Mouse (Mus musculus): Measurements from ENCODE around the gene Plcxd2. TPM values are rescaled to one million over a fixed set of nuclear protein-coding genes. Genes with fewer than 3 reads are reported as not detected.

Plcxd2 gene
- polyA plus RNA-seq (2014; fragmentation: Nextera tagmentation; extraction: Ambion mirVana): 0.89 and 1.2 TPM in 2 replicates

DNA sequence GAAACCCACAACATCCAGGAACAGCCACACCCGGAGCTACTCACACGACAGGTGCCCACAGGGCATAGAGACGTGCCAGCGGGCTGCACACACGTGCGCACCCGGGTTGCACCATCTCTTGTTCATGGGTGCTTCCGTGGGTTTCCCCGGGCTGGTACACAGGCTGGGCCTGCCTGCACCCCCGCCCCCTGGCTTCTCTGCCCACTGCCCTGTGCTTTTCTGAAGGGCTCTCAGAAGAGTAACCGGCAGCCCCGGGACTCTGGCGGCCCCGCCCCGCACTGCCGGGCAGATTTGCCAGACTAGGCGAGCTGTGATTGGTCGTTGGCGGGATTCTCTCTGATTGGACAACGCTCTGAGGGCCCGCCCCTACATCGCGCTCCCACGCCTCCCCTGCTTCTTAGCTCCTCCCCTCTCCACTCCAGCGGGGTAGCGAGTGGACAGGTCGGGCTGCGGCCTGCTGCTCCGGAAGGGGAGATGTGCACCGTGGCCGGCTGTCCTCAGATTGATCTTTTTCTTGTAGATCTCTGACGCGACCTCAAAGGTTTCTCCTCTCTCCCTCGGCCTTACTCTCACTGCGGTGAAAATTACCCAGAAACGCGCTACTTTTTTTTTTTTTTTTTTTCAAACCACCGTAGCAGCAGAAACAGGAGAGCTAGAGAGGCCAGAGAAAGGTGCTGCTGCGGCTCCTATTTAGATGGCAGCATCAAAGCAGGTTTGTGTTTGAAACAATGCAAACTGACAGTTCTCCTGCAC is at the start of gene Plcxd2:
TSS of gene Plcxd2 (minus strand) at position 66 of the 753 bp plus-strand sequence.
- H3K27me3 ChIP-seq (ENCODE audit: control insufficient read depth, insufficient read depth, low read length): no peaks in the 10 kb centered on the region; the same call in 1 of the 2 replicates
- H3K9ac ChIP-seq (ENCODE audit: low read depth, low read length): peak within 1 kb of the TSS; percentile 63
- peak within 1 kb of the TSS; percentile 67; the same call in 1 of the 2 replicates for H3K27ac ChIP-seq (ENCODE audit: low read depth, low read length)
- no peaks in the 10 kb centered on the region for H3K4me1 ChIP-seq (ENCODE audit: control insufficient read depth, insufficient read depth, low read length)
- peak within 1 kb of the TSS; percentile 81 for H3K4me2 ChIP-seq (replicated peaks; ENCODE audit: low read depth, low read length)
- peak within 1 kb of the TSS; percentile 56 for H3K4me3 ChIP-seq (ENCODE audit: low read length)
- no peaks in the 10 kb centered on the region for H3K9me3 ChIP-seq (ENCODE audit: control insufficient read depth, low read length)
- no peaks in the 10 kb centered on the region for H3K36me3 ChIP-seq (ENCODE audit: control insufficient read depth, insufficient read depth, low read length)
- peak; percentile 99 for ATAC-seq (ENCODE audit: low FRiP score, low TSS enrichment)
- under 1% methylated on average over 39 of the region's 39 CpGs for WGBS

DNA sequence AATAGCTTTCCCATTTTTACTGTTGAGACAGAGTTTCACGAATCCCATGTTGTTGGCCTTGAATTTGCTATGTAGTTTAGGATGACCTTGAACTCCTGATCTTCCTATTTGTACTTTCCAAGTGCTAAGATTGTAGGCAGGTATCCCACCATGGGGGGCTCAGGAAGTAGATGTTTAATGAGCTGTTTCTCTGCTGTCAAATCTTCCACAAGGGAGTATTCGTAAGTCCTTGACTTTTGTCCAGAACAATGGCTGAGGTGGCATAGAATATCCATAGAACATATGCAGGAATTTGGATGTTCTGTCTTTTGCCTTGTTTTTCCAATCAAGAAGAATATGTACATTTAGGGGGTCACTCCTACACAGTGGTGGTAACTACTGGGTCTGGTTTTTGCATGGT is 36.9 kb upstream of the Plcxd2 start:
- 85% methylated on average over 2 of the region's 2 CpGs for WGBS
- Histone ChIP-seq H3K9ac (ENCODE audit: low read depth, low read length) (no peak overlapping the region), H3K27me3 (ENCODE audit: control insufficient read depth, insufficient read depth, low read length) (no peaks in the 10 kb centered on the region), H3K27ac (ENCODE audit: low read depth, low read length) (no peak overlapping the region), H3K9me3 (ENCODE audit: control insufficient read depth, low read length) (no peaks in the 10 kb centered on the region), H3K4me3 (ENCODE audit: low read length) (no peak overlapping the region), H3K36me3 (ENCODE audit: control insufficient read depth, insufficient read depth, low read length) (no peaks in the 10 kb centered on the region), H3K4me1 (ENCODE audit: control insufficient read depth, insufficient read depth, low read length) (no peaks in the 10 kb centered on the region), H3K4me2 (replicated peaks; ENCODE audit: low read depth, low read length) (no peak overlapping the region)
- ATAC-seq (ENCODE audit: low FRiP score, low TSS enrichment): no peak

DNA sequence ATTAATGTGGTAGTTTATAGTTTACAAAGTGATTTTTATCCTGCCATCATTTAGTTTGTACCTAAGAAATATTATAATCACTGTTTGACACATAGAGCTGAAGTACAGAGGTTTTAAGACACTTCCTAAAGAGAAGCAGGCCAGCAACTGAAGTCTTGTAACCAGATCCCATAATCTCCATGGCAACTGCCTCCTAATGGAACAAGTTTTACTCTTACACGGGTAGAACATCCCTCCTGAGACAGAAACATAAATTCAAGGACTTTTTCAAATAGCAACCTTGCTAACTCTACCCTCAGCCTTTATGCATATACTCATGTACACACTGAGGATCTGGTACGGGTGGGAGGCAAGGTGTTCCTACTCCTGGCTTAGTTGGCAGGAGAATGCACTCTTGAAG is 26.2 kb upstream of the Plcxd2 start:
- H3K4me2 ChIP-seq (replicated peaks; ENCODE audit: low read depth, low read length): no peak overlapping the region
- no peak overlapping the region for H3K27ac ChIP-seq (ENCODE audit: low read depth, low read length)
- no peaks in the 10 kb centered on the region for H3K4me1 ChIP-seq (ENCODE audit: control insufficient read depth, insufficient read depth, low read length)
- no peaks in the 10 kb centered on the region for H3K36me3 ChIP-seq (ENCODE audit: control insufficient read depth, insufficient read depth, low read length)
- H3K9ac ChIP-seq (ENCODE audit: low read depth, low read length): no peak overlapping the region
- 43% methylated on average over 2 of the region's 2 CpGs for WGBS
- ATAC-seq (ENCODE audit: low FRiP score, low TSS enrichment): no peak
- H3K27me3 ChIP-seq (ENCODE audit: control insufficient read depth, insufficient read depth, low read length): no peaks in the 10 kb centered on the region
- no peak overlapping the region for H3K4me3 ChIP-seq (ENCODE audit: low read length)
- no peaks in the 10 kb centered on the region for H3K9me3 ChIP-seq (ENCODE audit: control insufficient read depth, low read length)

DNA sequence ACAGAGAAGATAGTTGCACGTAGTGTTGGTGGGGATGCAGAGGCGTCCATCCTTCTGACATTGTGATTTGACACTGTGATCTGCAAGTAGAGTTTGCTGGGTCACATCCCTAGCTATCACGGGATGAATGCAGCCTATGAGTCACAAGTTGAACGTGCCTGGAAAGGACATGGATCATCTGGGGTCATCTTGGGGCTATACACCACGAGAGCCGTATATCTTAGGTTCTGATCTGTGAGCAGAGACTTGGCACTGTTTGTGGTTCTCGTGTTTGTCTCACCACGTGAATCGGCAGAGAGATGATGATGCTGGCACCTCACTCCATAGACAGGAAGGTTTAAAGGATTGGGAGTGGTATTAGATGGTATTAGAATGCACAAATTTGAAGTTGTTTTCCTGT is 23.9 kb upstream of the Plcxd2 start:
- 76% methylated on average over 9 of the region's 9 CpGs for WGBS
- H3K4me3 ChIP-seq (ENCODE audit: low read length): no peak overlapping the region
- H3K9me3 ChIP-seq (ENCODE audit: control insufficient read depth, low read length): no peaks in the 10 kb centered on the region
- no peak for ATAC-seq (ENCODE audit: low FRiP score, low TSS enrichment)
- H3K4me1 ChIP-seq (ENCODE audit: control insufficient read depth, insufficient read depth, low read length): no peaks in the 10 kb centered on the region
- no peak overlapping the region for H3K4me2 ChIP-seq (replicated peaks; ENCODE audit: low read depth, low read length)
- H3K27ac ChIP-seq (ENCODE audit: low read depth, low read length): no peak overlapping the region
- no peaks in the 10 kb centered on the region for H3K36me3 ChIP-seq (ENCODE audit: control insufficient read depth, insufficient read depth, low read length)
- H3K27me3 ChIP-seq (ENCODE audit: control insufficient read depth, insufficient read depth, low read length): no peaks in the 10 kb centered on the region
- H3K9ac ChIP-seq (ENCODE audit: low read depth, low read length): no peak overlapping the region

DNA sequence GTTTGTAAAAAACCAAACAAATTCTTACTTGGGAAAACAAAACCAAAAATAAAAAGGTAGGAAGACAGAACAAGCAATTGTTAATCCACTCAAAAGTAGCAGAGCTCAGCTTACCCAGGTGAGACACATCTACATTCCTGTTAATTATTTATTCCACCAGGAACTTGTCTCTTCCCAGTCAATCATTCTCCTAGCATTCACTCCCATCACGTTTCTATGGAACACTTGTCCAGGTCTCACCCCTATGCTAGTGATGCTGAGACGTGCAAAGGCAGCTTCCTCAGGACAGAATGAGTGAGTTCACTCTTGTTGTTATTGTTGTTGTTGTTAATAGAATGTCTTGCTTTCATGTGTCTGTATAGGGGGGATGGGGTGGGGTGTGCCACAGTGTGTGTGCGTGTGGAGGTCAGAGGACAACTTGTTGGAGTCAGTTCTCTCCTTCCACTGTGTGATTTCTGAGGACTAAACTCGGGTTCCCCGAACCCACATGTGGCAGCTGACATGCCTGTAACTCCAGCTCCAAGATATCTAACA is 13.0 kb upstream of the Plcxd2 start:
- Histone ChIP-seq H3K36me3 (ENCODE audit: control insufficient read depth, insufficient read depth, low read length) (no peaks in the 10 kb centered on the region), H3K4me1 (ENCODE audit: control insufficient read depth, insufficient read depth, low read length) (no peaks in the 10 kb centered on the region), H3K27me3 (ENCODE audit: control insufficient read depth, insufficient read depth, low read length) (no peaks in the 10 kb centered on the region), H3K4me2 (replicated peaks; ENCODE audit: low read depth, low read length) (no peak overlapping the region), H3K4me3 (ENCODE audit: low read length) (no peak overlapping the region), H3K9me3 (ENCODE audit: control insufficient read depth, low read length) (no peaks in the 10 kb centered on the region), H3K9ac (ENCODE audit: low read depth, low read length) (no peak overlapping the region), H3K27ac (ENCODE audit: low read depth, low read length) (no peak overlapping the region)
- WGBS: 68% methylated on average over 5 of the region's 5 CpGs
- ATAC-seq (ENCODE audit: low FRiP score, low TSS enrichment): peak; percentile 63

DNA sequence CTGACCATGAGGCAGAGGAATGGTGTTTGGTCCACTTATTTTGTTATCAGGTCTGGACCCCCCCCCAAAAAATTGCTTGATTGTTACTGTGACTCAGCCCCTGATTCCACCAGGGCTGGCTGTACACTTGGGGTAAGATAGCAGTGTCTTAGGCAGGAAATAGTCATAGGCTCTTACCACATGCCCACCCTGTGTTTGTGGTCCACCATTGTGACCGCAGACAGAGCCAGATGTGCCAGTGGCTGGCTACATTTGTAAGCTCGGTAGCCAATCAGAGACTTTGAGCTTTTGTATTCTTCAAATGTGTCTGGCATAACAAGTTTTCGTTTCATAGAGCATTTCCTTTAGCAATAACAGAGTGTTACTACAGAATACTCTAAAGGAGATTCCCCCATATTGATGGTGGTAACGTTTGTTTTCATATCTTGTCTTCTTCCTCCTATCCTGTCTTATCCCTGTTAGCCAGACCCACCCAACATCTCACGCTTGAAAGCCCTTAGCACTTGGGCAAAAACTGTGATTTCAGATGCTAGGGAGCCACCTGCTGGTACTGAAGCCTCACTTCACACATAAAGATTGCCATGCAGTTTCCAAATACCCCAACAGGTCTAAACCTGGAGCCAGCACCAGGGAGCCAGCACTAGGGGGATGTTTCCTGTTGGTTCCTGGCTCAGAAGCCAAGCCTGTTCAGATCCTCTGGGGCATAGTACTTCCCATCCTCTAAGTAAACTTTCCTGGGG is 12.3 kb upstream of the Plcxd2 start:
- no peaks in the 10 kb centered on the region for H3K36me3 ChIP-seq (ENCODE audit: control insufficient read depth, insufficient read depth, low read length)
- WGBS: 44% methylated on average over 5 of the region's 5 CpGs
- no peak overlapping the region for H3K9ac ChIP-seq (ENCODE audit: low read depth, low read length)
- H3K27ac ChIP-seq (ENCODE audit: low read depth, low read length): no peak overlapping the region
- no peaks in the 10 kb centered on the region for H3K9me3 ChIP-seq (ENCODE audit: control insufficient read depth, low read length)
- no peak overlapping the region for H3K4me3 ChIP-seq (ENCODE audit: low read length)
- no peaks in the 10 kb centered on the region for H3K27me3 ChIP-seq (ENCODE audit: control insufficient read depth, insufficient read depth, low read length)
- H3K4me1 ChIP-seq (ENCODE audit: control insufficient read depth, insufficient read depth, low read length): no peaks in the 10 kb centered on the region
- H3K4me2 ChIP-seq (replicated peaks; ENCODE audit: low read depth, low read length): no peak overlapping the region
- peak; percentile 85 for ATAC-seq (ENCODE audit: low FRiP score, low TSS enrichment)

DNA sequence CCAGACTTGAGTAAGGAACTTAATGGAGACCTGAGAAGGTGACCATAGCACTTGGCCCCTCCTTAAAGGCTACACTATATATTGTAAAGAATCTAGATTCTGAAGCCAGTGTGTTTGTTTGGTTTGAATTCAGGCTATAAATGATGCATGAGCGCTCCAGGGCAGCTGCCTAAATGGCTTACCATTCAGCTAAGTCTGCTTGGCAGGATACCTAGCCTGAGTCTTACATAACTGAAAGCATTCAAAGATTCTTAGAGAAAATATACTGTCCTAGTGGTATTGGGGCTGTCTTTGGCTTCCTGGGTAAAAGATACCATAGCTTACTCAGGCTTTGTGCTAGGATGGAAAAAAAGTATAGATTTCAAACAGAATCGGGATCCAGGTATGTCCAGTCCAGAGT is 11.3 kb upstream of the Plcxd2 start:
- WGBS: 81% methylated on average over 2 of the region's 2 CpGs
- H3K9ac ChIP-seq (ENCODE audit: low read depth, low read length): no peak overlapping the region
- H3K4me2 ChIP-seq (replicated peaks; ENCODE audit: low read depth, low read length): no peak overlapping the region
- H3K9me3 ChIP-seq (ENCODE audit: control insufficient read depth, low read length): no peaks in the 10 kb centered on the region
- H3K27me3 ChIP-seq (ENCODE audit: control insufficient read depth, insufficient read depth, low read length): no peaks in the 10 kb centered on the region
- H3K27ac ChIP-seq (ENCODE audit: low read depth, low read length): no peak overlapping the region
- ATAC-seq (ENCODE audit: low FRiP score, low TSS enrichment): no peak
- H3K36me3 ChIP-seq (ENCODE audit: control insufficient read depth, insufficient read depth, low read length): no peaks in the 10 kb centered on the region
- no peak overlapping the region for H3K4me3 ChIP-seq (ENCODE audit: low read length)
- H3K4me1 ChIP-seq (ENCODE audit: control insufficient read depth, insufficient read depth, low read length): no peaks in the 10 kb centered on the region

DNA sequence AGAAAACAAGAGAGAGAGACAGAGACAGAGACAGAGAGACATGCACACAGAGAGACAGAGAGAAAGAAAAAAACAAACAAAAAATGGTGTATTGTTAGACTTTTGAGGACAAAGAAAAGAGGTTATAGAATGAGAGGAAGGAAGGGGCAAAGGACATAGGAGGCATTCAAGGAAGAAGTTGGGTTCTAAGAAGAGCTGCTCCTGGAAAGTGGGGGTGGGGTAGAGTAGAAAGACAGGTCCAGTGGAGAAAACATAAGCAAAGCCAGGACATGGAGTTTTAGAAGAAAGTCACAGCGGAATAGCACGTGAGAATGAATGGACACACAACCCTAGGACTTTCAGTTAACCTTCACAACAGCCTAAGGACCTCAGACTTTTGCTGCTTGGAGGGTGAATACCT is 10.4 kb upstream of the Plcxd2 start:
- H3K4me1 ChIP-seq (ENCODE audit: control insufficient read depth, insufficient read depth, low read length): no peaks in the 10 kb centered on the region
- no peaks in the 10 kb centered on the region for H3K9me3 ChIP-seq (ENCODE audit: control insufficient read depth, low read length)
- no peak overlapping the region for H3K4me2 ChIP-seq (replicated peaks; ENCODE audit: low read depth, low read length)
- no peak overlapping the region for H3K27ac ChIP-seq (ENCODE audit: low read depth, low read length)
- no peaks in the 10 kb centered on the region for H3K27me3 ChIP-seq (ENCODE audit: control insufficient read depth, insufficient read depth, low read length)
- WGBS: 76% methylated on average over 2 of the region's 2 CpGs
- ATAC-seq (ENCODE audit: low FRiP score, low TSS enrichment): no peak
- no peak overlapping the region for H3K9ac ChIP-seq (ENCODE audit: low read depth, low read length)
- no peak overlapping the region for H3K4me3 ChIP-seq (ENCODE audit: low read length)
- H3K36me3 ChIP-seq (ENCODE audit: control insufficient read depth, insufficient read depth, low read length): no peaks in the 10 kb centered on the region

DNA sequence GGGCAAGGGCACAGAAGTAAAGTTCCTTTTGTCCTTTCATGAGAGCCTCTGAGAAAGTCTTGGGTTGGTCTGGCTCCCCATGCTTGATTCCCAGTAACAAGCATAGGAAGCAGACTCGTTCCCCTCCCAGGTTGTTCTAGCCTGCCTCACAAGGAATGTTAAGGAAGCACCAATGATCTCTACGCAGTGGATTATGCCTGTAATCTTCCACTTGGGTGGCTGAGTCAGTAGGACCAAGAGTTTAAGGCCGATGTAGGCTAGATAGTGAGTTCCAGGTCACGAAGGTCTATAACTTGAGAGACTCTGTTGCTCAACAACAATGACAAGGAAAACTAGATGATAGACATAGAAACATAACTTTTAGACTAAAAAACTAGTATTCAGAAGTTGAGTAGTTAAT is 9.8 kb upstream of the Plcxd2 start:
- Histone ChIP-seq H3K9me3 (ENCODE audit: control insufficient read depth, low read length) (no peaks in the 10 kb centered on the region), H3K4me3 (ENCODE audit: low read length) (no peak overlapping the region), H3K4me2 (replicated peaks; ENCODE audit: low read depth, low read length) (no peak overlapping the region), H3K27ac (ENCODE audit: low read depth, low read length) (no peak overlapping the region), H3K9ac (ENCODE audit: low read depth, low read length) (no peak overlapping the region), H3K27me3 (ENCODE audit: control insufficient read depth, insufficient read depth, low read length) (no peaks in the 10 kb centered on the region), H3K4me1 (ENCODE audit: control insufficient read depth, insufficient read depth, low read length) (no peaks in the 10 kb centered on the region), H3K36me3 (ENCODE audit: control insufficient read depth, insufficient read depth, low read length) (no peaks in the 10 kb centered on the region)
- no peak for ATAC-seq (ENCODE audit: low FRiP score, low TSS enrichment)
- 82% methylated on average over 4 of the region's 4 CpGs for WGBS
